ENCODE assay signal across 32 mouse cellular contexts in genomic region chr13:15777624-15778023, GRCm38 (mm10).
DNase-seq lines count a peak whose midpoint lies in the region; TF ChIP-seq lines count a peak whose summit lies in the region.
"Had no signal": no experiment of that assay in that cellular context is flagged by ENCODE, and none has a peak within 500 bp of the region (broad histone marks: within the 10 kb centered on the region; RNA-seq: fewer than 3 reads in every experiment).

No protein-coding gene starts in this region.

- no peak for TF ChIP-seq CTCF in CH12.LX (conservative IDR thresholded peaks at IDR 0.05 in 1 of 2, IDR thresholded peaks at IDR 0.05 in 1 of 2; ENCODE audit: low read depth in 2 of 2, low read length in 2 of 2)
- no peak for TF ChIP-seq CTCF in left cerebral cortex, adult 2 months (IDR thresholded peaks at IDR 0.05)

- H3K36me3 ChIP-seq in CH12.LX (replicated peaks in 1 of 2; ENCODE audit: control insufficient read depth in 1 of 2, insufficient read depth in 1 of 2, low read length in 1 of 2): no peaks in the 10 kb centered on the region
- H3K36me3 ChIP-seq: embryonic facial prominence, embryonic 12.5 days; forebrain, embryonic 12.5 days; G1E; heart, embryonic 13.5 days; hindbrain, embryonic 13.5 days; kidney, embryonic 15.5 days; limb, embryonic 10.5 days; liver, embryonic 15.5 days; lung, embryonic 15.5 days; neural tube, embryonic 12.5 days had no signal

- no peaks in the 10 kb centered on the region for H3K9me3 ChIP-seq in CH12.LX (replicated peaks; ENCODE audit: low read length)
- H3K9me3 ChIP-seq: embryonic facial prominence, embryonic 12.5 days; forebrain, embryonic 12.5 days; G1E; heart, embryonic 13.5 days; hindbrain, embryonic 13.5 days; kidney, embryonic 15.5 days; limb, embryonic 10.5 days; liver, embryonic 15.5 days; lung, embryonic 15.5 days; neural tube, embryonic 12.5 days had no signal

- no peak for TF ChIP-seq POLR2A in CH12.LX (IDR thresholded peaks at IDR 0.05; ENCODE audit: low read depth, low read length)

- in situ Hi-C loops in CH12.LX (cut with MboI; ENCODE audit: low pct_ligation_motif_present, low pct_unique_long_range_greater_than_20kb, low sequenced_read_pairs): no loop called here

- intact Hi-C loops in left cerebral cortex, postnatal 4 days (cut with DNase I): no loop called here
- intact Hi-C loops in left cerebral cortex, adult 2 months (cut with DNase I): loop anchor here (5.0 kb wide), 1 partner anchor 205 kb away; no protein-coding TSS in a partner anchor
- intact Hi-C loops in heart, postnatal 10 days (cut with DNase I): no loop called here

- no peak overlapping the region for H3K27ac ChIP-seq in CH12.LX (ENCODE audit: insufficient read depth, low read depth)
- no peak overlapping the region for H3K27ac ChIP-seq in left cerebral cortex, adult 2 months
- H3K27ac ChIP-seq: embryonic facial prominence, embryonic 12.5 days; forebrain, embryonic 12.5 days; heart, embryonic 13.5 days; hindbrain, embryonic 13.5 days; kidney, embryonic 15.5 days; limb, embryonic 10.5 days; liver, embryonic 15.5 days; lung, embryonic 15.5 days; neural tube, embryonic 12.5 days had no signal

- no peak for TF ChIP-seq EP300 in CH12.LX (IDR thresholded peaks at IDR 0.05; ENCODE audit: low read length)

- no peak for TF ChIP-seq RAD21 in CH12.LX (IDR thresholded peaks at IDR 0.05; ENCODE audit: low read depth, low read length)

- dilution Hi-C loops in CH12.LX (cut with MboI; ENCODE audit: extremely low pct_ligation_motif_present, extremely low pct_unique_long_range_greater_than_20kb, low sequenced_read_pairs): no loop called here

- H3K27me3 ChIP-seq in CH12.LX (replicated peaks): no peaks in the 10 kb centered on the region
- H3K27me3 ChIP-seq: embryonic facial prominence, embryonic 12.5 days; forebrain, embryonic 12.5 days; heart, embryonic 13.5 days; hindbrain, embryonic 13.5 days; kidney, embryonic 15.5 days; liver, embryonic 15.5 days; lung, embryonic 15.5 days; megakaryocyte, embryonic 14.5 days; neural tube, embryonic 12.5 days had no signal

- no peak overlapping the region for H3K9ac ChIP-seq in CH12.LX (ENCODE audit: insufficient read depth, low read depth)
- H3K9ac ChIP-seq: embryonic facial prominence, embryonic 12.5 days; forebrain, embryonic 12.5 days; heart, embryonic 13.5 days; hindbrain, embryonic 13.5 days; kidney, embryonic 15.5 days; liver, embryonic 15.5 days; lung, embryonic 15.5 days; neural tube, embryonic 12.5 days had no signal

- H3K4me2 ChIP-seq in CH12.LX (ENCODE audit: insufficient read depth, low read depth, poor library complexity, severe bottlenecking): no peak overlapping the region
- H3K4me2 ChIP-seq: embryonic facial prominence, embryonic 12.5 days; forebrain, embryonic 12.5 days; heart, embryonic 13.5 days; hindbrain, embryonic 13.5 days; kidney, embryonic 15.5 days; liver, embryonic 15.5 days; lung, embryonic 15.5 days; neural tube, embryonic 12.5 days had no signal

- H3K4me3 ChIP-seq in CH12.LX (replicated peaks in 1 of 3; ENCODE audit: low read depth in 2 of 3, low read length in 2 of 3, poor library complexity in 1 of 3): no peak overlapping the region
- H3K4me3 ChIP-seq in left cerebral cortex, adult 2 months: no peak overlapping the region
- H3K4me3 ChIP-seq: embryonic facial prominence, embryonic 12.5 days; erythroblast, embryonic 14.5 days; forebrain, embryonic 12.5 days; heart, embryonic 13.5 days; hindbrain, embryonic 13.5 days; kidney, embryonic 15.5 days; limb, embryonic 10.5 days; liver, embryonic 15.5 days; lung, embryonic 15.5 days; megakaryocyte, embryonic 14.5 days; neural tube, embryonic 12.5 days had no signal

- H3K79me2 ChIP-seq in CH12.LX (replicated peaks; ENCODE audit: control insufficient read depth, extremely low read depth, insufficient read depth, poor library complexity, severe bottlenecking): no peaks in the 10 kb centered on the region

- no peaks in the 10 kb centered on the region for H3K4me1 ChIP-seq in CH12.LX (ENCODE audit: control insufficient read depth in 1 of 2, insufficient read depth in 2 of 2)
- H3K4me1 ChIP-seq: embryonic facial prominence, embryonic 12.5 days; forebrain, embryonic 12.5 days; heart, embryonic 13.5 days; hindbrain, embryonic 13.5 days; kidney, embryonic 15.5 days; limb, embryonic 10.5 days; liver, embryonic 15.5 days; lung, embryonic 15.5 days; megakaryocyte, embryonic 14.5 days; neural tube, embryonic 12.5 days had no signal

- peak; percentile 39 for DNase-seq in left cerebral cortex, adult 11 months (ENCODE audit: low spot score)
- DNase-seq in left cerebral cortex, postnatal 4 days: no peak
- DNase-seq in CH12.LX (ENCODE audit: extremely low read depth): peak; percentile 12
- DNase-seq in left cerebral cortex, adult 2 months (ENCODE audit: extremely low spot score in 1 of 2, low spot score in 2 of 2): peak; percentile 53 to 67
- peak; percentile 57 to 58 for DNase-seq in right cerebral cortex, postnatal 36 days (ENCODE audit: low spot score in 2 of 2)
- DNase-seq in Muller cell, postnatal 12 days (ENCODE audit: inconsistent ontology term): no peak
- no peak for DNase-seq in heart, postnatal 10 days
- DNase-seq: adrenal gland, adult 8-10 months; cerebellum, adult 18-20 months; cerebellum, postnatal 25 days; gastrocnemius, postnatal 14 days; heart, adult 18-20 months; kidney, adult 11 months; kidney, postnatal 36 days; layer of hippocampus, adult 9-11 months; liver; lung, postnatal 36 days; midbrain, embryonic 14.5 days; retina, postnatal 1 day; thymus, postnatal 25 days had no signal

TF ChIP-seq in CH12.LX, 34 proteins besides CTCF, POLR2A, EP300 and RAD21:
- TF ChIP-seq JUN (IDR thresholded peaks at IDR 0.05; ENCODE audit: insufficient read depth, low read depth, low read length) (no peak), KAT2A (IDR thresholded peaks at IDR 0.05; ENCODE audit: insufficient replicate concordance, low read length) (no peak), UBTF (IDR thresholded peaks at IDR 0.05; ENCODE audit: low read depth, low read length) (no peak), NRF1 (IDR thresholded peaks at IDR 0.05; ENCODE audit: low read depth, low read length) (no peak), MAX (IDR thresholded peaks at IDR 0.05; ENCODE audit: low read length) (no peak), HCFC1 (IDR thresholded peaks at IDR 0.05; ENCODE audit: low read depth, low read length) (no peak), TBP (conservative IDR thresholded peaks at IDR 0.05; ENCODE audit: low read depth, low read length) (no peak), ZNF384 (IDR thresholded peaks at IDR 0.05; ENCODE audit: low read depth, low read length) (no peak), TCF12 (IDR thresholded peaks at IDR 0.05; ENCODE audit: low read depth, low read length) (no peak), USF1 (IDR thresholded peaks at IDR 0.05; ENCODE audit: low read depth, low read length) (no peak), USF2 (conservative IDR thresholded peaks at IDR 0.05; ENCODE audit: low read depth, low read length) (no peak), JUND (conservative IDR thresholded peaks at IDR 0.05; ENCODE audit: low read depth, low read length) (no peak), IRF4 (IDR thresholded peaks at IDR 0.05; ENCODE audit: low read depth, low read length) (no peak), CHD1 (IDR thresholded peaks at IDR 0.05; ENCODE audit: low read depth, low read length) (no peak), MEF2A (IDR thresholded peaks at IDR 0.05; ENCODE audit: borderline replicate concordance, low read depth, low read length) (no peak), GABPA (IDR thresholded peaks at IDR 0.05; ENCODE audit: insufficient replicate concordance, low read depth, low read length) (no peak), MXI1 (IDR thresholded peaks at IDR 0.05; ENCODE audit: low read depth, low read length) (no peak), BHLHE40 (IDR thresholded peaks at IDR 0.05; ENCODE audit: low read depth, low read length) (no peak), SMC3 (IDR thresholded peaks at IDR 0.05; ENCODE audit: low read depth, low read length) (no peak)
TF ChIP-seq in CH12.LX: peak in this region for 0.

Comparison
In these comparisons a context has a peak if more than half of its experiments do, and no peak if none do; other contexts are left out.
1. DNase-seq: peak in left cerebral cortex, adult 11 months (single experiment), CH12.LX (single experiment), left cerebral cortex, adult 2 months (2 of 2) and right cerebral cortex, postnatal 36 days (2 of 2); none in left cerebral cortex, postnatal 4 days (single experiment), Muller cell, postnatal 12 days (single experiment) and heart, postnatal 10 days (0 of 2).